Mouse (Mus musculus) heart, adult 2 months (tissue): Measurements from ENCODE around the gene Gnb3.

ENCODE experiments used
- CTCF ChIP-seq: fragments of 200-600 bp; IDR thresholded peaks from 2 replicates; pipeline ENCODE4 v1.8.1; 2022; ENCODE audit warnings: antibody characterized with exemption, mild to moderate bottlenecking, moderate library complexity
- POLR2A ChIP-seq: fragments of 200-500 bp; IDR thresholded peaks from 2 replicates; pipeline ENCODE4 v1.6.1; 2011; ENCODE audit warnings: mild to moderate bottlenecking, low read depth, low read length, control low read depth; ENCODE audit not compliant: insufficient read depth

- TF ChIP-seq CTCF (no peak), POLR2A (peak; percentile 99)
These were observed 26.1 kb downstream of the Gnb3 start, which contains the start of gene Tpi1 for GRCm38 (mm10) chr6:124813933-124814332.
